Mouse (Mus musculus) neural tube, embryonic 14.5 days (tissue): ENCODE data around the gene Odf2. TPM values are rescaled to one million over a fixed set of nuclear protein-coding genes. Genes with fewer than 3 reads are reported as not detected.
"Not testable (repeated sequence)": the region's sequence is repeated elsewhere in the genome, so short reads cannot be mapped to it uniquely, and the experiment has no call there.

ENCODE experiments used
- ATAC-seq: fragments of 200-750 bp; cut with Nextera tagmentation; 2 replicates; pipeline ENCODE4 v1.8.0; 2017; ENCODE audit warnings: low read depth, mild to moderate bottlenecking, moderate TSS enrichment, moderate library complexity
- H3K27ac ChIP-seq: fragments of 300-500 bp; sonication (generic); 2 replicates; pipeline ENCODE4 v1.5.1; 2014; ENCODE audit warnings: low read depth, mild to moderate bottlenecking, control low read depth, low read length, moderate library complexity, mixed read lengths
- H3K27me3 ChIP-seq: fragments of 300-500 bp; sonication (generic); 2 replicates; pipeline ENCODE4 v1.6.1; 2014; ENCODE audit warnings: low read length; ENCODE audit not compliant: control insufficient read depth, insufficient read depth
- H3K36me3 ChIP-seq: fragments of 300-500 bp; sonication (generic); 2 replicates; pipeline ENCODE4 v1.6.1; 2014; ENCODE audit warnings: low read length, mixed read lengths; ENCODE audit not compliant: control insufficient read depth, insufficient read depth
- H3K4me1 ChIP-seq: fragments of 300-500 bp; sonication (generic); 2 replicates; pipeline ENCODE4 v1.6.1; 2014; ENCODE audit warnings: low read length; ENCODE audit not compliant: control insufficient read depth, insufficient read depth
- H3K4me2 ChIP-seq: fragments of 300-500 bp; sonication (generic); 2 replicates; pipeline ENCODE4 v1.6.1; 2014; ENCODE audit warnings: mild to moderate bottlenecking, low read depth, low read length, control low read depth
- H3K4me3 ChIP-seq: fragments of 300-500 bp; sonication (generic); 2 replicates; pipeline ENCODE4 v1.5.1; 2014; ENCODE audit warnings: low read depth, low read length, control low read depth, mixed read lengths
- H3K9ac ChIP-seq: fragments of 300-500 bp; sonication (generic); replicated peaks from 2 replicates; pipeline ENCODE4 v1.6.1; 2014; ENCODE audit warnings: low read depth, mild to moderate bottlenecking, control low read depth, low read length, mixed read lengths
- H3K9me3 ChIP-seq: fragments of 300-500 bp; sonication (generic); 2 replicates; pipeline ENCODE4 v1.6.1; 2016; ENCODE audit warnings: low read length; ENCODE audit not compliant: control insufficient read depth
- WGBS: fragments of 180-500 bp; shearing (Covaris S2); extraction: QIAGEN DNeasy Blood & Tissue Kit; methylation state at CpG from one replicate; pipeline ENCODE4 v1.1.7; 2014; 5-methylcytosine and 5-hydroxymethylcytosine counted together
- polyA plus RNA-seq: library from polyadenylated mRNA; unstranded; fragments of >200 nt; fragmentation: Nextera tagmentation; extraction: Ambion mirVana; gene quantifications from 2 replicates; pipeline ENCODE4 v1.2.1, GENCODE M21; 2014

The Odf2 gene
- polyA plus RNA-seq, 1 experiment from 2014 or later: 68.6 TPM

DNA sequence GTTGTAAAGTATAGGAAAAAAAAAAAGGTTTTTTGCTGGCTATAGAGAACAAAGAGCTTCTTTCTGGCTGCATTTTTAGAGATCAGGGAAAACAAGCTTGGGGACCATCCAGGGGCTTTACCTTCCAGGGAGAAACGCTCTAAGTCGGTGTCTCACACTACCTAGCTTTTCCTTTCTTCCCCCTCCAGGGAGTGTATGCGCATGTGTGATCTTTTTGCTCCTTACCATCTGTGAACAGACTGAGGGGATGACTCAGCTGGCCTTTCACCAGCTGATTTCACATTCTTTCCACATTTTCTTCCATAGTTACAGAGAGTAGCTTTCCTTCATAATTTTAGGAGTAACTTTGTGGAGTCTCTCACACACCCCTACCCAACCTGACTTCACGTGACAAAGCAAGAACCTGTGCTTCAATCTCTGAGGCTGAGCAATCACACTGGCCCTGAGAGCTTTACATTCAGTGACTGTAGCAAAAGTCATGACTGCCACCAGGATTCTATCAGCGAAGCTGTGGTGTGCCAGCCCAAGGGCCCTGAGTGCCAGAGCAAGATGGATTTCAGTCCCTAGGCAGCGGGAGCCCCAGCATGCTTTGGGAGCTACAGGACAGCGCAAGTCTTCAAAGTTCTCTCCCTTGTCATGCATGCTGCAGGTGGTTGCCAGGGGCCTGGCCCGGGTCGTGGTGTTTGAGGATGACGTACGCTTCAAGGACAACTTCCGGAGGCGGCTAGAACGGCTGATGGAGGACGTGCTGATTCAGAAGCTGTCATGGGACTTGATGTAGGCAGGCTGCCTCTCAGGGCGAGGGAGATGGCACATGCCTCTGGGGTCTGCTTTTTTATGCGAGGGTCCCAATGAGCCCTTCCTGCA, 8.8 kb upstream of the Odf2 start:
- H3K27ac ChIP-seq: no peak overlapping the region
- H3K4me2 ChIP-seq: no peak overlapping the region
- no peak for ATAC-seq
- H3K4me3 ChIP-seq: no peak overlapping the region
- H3K4me1 ChIP-seq: no peaks in the 10 kb centered on the region
- 76% methylated on average over 17 of the region's 17 CpGs for WGBS
- no peaks in the 10 kb centered on the region for H3K9me3 ChIP-seq
- H3K27me3 ChIP-seq: no peaks in the 10 kb centered on the region
- peaks cover 7% of the 10 kb centered on the region; the same call in 1 of the 2 replicates for H3K36me3 ChIP-seq
- no peak overlapping the region for H3K9ac ChIP-seq

DNA sequence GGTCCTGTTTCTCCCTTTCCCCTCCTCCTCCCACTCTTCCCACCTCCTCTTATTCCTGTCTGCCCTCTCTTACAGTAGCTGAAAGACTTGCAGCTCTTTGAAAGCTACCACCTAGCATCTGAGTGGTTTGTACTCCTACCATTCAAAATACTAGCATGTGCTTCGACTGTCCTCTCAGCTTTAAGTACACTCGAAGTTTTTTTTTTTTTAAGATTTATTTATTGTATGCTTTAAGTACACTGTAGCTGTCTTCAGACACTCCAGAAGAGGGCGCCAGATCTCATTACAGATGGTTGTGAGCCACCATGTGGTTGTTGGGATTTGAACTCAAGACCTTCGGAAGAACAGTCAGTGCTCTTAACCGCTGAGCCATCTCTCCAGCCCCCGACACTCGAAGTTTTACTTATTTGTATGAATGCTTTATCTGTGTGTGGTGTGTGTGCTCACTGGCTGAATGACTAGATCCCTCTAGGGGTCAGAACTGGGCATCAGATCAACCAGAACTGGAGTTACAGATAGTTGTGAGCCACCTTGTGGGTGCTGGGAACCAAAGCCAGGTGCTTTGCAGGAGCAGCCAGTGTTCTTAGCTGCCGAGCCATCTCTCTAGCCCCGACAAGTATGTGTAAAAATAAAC, 2.2 kb upstream of the Odf2 start:
- H3K9me3 ChIP-seq, H3K4me2 ChIP-seq, H3K27ac ChIP-seq, H3K27me3 ChIP-seq, ATAC-seq, H3K9ac ChIP-seq, H3K36me3 ChIP-seq, H3K4me3 ChIP-seq: not testable (repeated sequence)
- H3K4me1 ChIP-seq: peaks cover 13% of the 10 kb centered on the region
- 87% methylated on average over 9 of the region's 9 CpGs for WGBS

GRCm38 (mm10) chr2:29889991-29890833, 1.2 kb downstream of the Odf2 start:
- H3K4me3 ChIP-seq: peak overlapping the region; percentile 97
- under 1% methylated on average over 55 of the region's 61 CpGs for WGBS
- peak; percentile 86 for ATAC-seq
- H3K4me1 ChIP-seq: peaks cover 14% of the 10 kb centered on the region
- peak overlapping the region; percentile 73 for H3K4me2 ChIP-seq
- peaks cover 11% of the 10 kb centered on the region for H3K36me3 ChIP-seq
- H3K9me3 ChIP-seq: no peaks in the 10 kb centered on the region
- H3K27me3 ChIP-seq: no peaks in the 10 kb centered on the region
- peak overlapping the region; percentile 89 for H3K9ac ChIP-seq
- H3K27ac ChIP-seq: peak overlapping the region; percentile 84

GRCm38 (mm10) chr2:29891773-29892172, 2.8 kb downstream of the Odf2 start:
- Histone ChIP-seq H3K27me3 (no peaks in the 10 kb centered on the region), H3K27ac (no peak overlapping the region), H3K36me3 (peaks cover 25% of the 10 kb centered on the region), H3K9ac (no peak overlapping the region), H3K4me2 (no peak overlapping the region), H3K4me1 (peaks cover 14% of the 10 kb centered on the region), H3K9me3 (no peaks in the 10 kb centered on the region), H3K4me3 (no peak overlapping the region)
- ATAC-seq: no peak
- 96% methylated on average over 6 of the region's 6 CpGs for WGBS

DNA sequence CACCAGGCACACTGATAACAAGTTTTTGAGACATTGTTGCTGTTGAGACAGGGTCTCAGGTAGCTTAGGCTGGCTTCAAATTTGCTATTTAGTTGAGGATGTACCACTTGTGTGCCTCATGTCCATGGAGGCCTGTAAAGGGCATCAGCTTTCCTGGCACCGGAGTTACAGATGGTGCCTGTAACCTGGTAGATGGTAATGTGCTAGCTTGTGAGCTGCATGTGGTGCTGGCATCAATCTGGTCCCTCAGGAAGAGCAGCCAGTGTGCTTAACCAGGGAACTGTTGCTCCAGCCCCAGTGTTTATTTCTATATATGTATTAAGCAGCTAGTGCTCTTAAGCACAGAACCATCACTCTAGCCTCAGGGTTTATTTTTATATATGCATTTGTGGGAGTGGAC, 7.0 kb downstream of the Odf2 start:
- Histone ChIP-seq H3K4me3 (no peak overlapping the region), H3K9ac (no peak overlapping the region), H3K36me3 (peaks cover 64% of the 10 kb centered on the region), H3K27me3 (no peaks in the 10 kb centered on the region), H3K4me1 (0 out of 2 replicates have a peak, but pooled peaks cover 3% of the 10 kb centered on the region), H3K27ac (no peak overlapping the region), H3K4me2 (no peak overlapping the region), H3K9me3 (no peaks in the 10 kb centered on the region)
- no peak for ATAC-seq
- WGBS: 91% methylated on average over 1 of the region's 1 CpGs

DNA sequence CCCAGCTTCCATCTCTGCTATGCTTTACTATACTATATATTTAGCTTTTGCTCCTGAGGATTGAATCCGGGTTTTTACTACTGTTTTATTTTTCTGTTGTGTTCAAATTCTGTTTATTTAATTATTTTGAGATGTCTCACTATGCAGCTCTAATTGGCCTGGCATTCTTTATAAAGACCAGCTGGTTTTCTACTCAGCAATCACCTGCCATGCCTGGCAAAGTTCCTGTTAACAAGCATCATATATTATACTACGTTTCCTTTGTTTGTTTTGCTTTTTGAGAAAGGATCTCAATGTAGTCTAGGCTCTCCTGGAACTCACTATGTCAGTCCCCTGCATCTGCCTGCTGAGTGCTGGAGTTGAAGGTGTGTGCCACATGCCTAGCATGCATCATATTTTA, 8.3 kb downstream of the Odf2 start:
- ATAC-seq: no peak
- Histone ChIP-seq H3K27me3 (no peaks in the 10 kb centered on the region), H3K9me3 (no peaks in the 10 kb centered on the region), H3K4me2 (no peak overlapping the region), H3K9ac (no peak overlapping the region), H3K4me3 (no peak overlapping the region), H3K4me1 (no peaks in the 10 kb centered on the region), H3K27ac (no peak overlapping the region), H3K36me3 (peaks cover 77% of the 10 kb centered on the region)
- 82% methylated on average over 2 of the region's 2 CpGs for WGBS

GRCm38 (mm10) chr2:29898081-29898480, 9.1 kb downstream of the Odf2 start:
- no peaks in the 10 kb centered on the region for H3K27me3 ChIP-seq
- no peaks in the 10 kb centered on the region for H3K4me1 ChIP-seq
- H3K27ac ChIP-seq: no peak overlapping the region
- no peak overlapping the region for H3K4me2 ChIP-seq
- no peak overlapping the region for H3K4me3 ChIP-seq
- peaks cover 84% of the 10 kb centered on the region for H3K36me3 ChIP-seq
- WGBS: 95% methylated on average over 1 of the region's 1 CpGs
- ATAC-seq: no peak
- no peak overlapping the region for H3K9ac ChIP-seq
- no peaks in the 10 kb centered on the region for H3K9me3 ChIP-seq

DNA sequence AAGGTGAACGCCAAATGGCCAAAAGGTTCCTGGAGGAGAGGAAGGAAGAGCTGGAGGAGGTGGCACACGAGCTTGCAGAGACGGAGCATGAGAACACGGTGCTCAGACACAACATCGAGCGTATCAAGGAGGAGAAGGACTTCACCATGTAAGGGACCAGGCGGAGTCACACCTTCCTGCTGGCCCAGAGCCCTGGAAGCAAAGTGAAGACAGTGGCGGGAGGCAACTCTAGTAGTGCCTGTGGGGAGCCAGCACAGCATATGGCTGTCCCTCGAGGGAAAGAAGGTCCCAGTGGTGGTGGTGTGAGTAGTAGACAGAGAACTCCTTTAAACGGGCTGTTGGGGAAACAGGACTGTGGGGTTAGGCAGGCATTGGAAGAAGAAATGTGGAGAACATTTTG, 13.2 kb downstream of the Odf2 start:
- H3K27ac ChIP-seq: no peak overlapping the region
- no peaks in the 10 kb centered on the region for H3K27me3 ChIP-seq
- peaks cover 85% of the 10 kb centered on the region for H3K36me3 ChIP-seq
- H3K4me1 ChIP-seq: no peaks in the 10 kb centered on the region
- no peak overlapping the region for H3K4me2 ChIP-seq
- no peak overlapping the region for H3K4me3 ChIP-seq
- WGBS: 93% methylated on average over 10 of the region's 10 CpGs
- ATAC-seq: no peak
- H3K9ac ChIP-seq: no peak overlapping the region
- no peaks in the 10 kb centered on the region for H3K9me3 ChIP-seq
